Mouse (Mus musculus) hematopoietic stem cell, adult 5-6 weeks (primary cell): Measurements from ENCODE around the gene Crkl. TPM values are rescaled to one million over a fixed set of nuclear protein-coding genes. Genes with fewer than 3 reads are reported as not detected.

Source experiments
- ATAC-seq, 2 experiments: fragments of 125-278 bp in 1 of 2; replicated peaks in 1 of 2; 2 replicates each; pipeline ENCODE4 v1.8.0; 2016 to 2017; ENCODE audit warnings: inconsistent platforms in 2 of 2, mild to moderate bottlenecking in 2 of 2, moderate number of reproducible peaks in 2 of 2, low read depth in 1 of 2, moderate TSS enrichment in 1 of 2; ENCODE audit not compliant: low FRiP score in 2 of 2, poor library complexity in 2 of 2, severe bottlenecking in 2 of 2, insufficient read depth in 1 of 2, low TSS enrichment in 1 of 2
- total RNA-seq: library from RNA; stranded (forward); fragments of 172-1452, 232-1000 nt; gene quantifications from 2 replicates; pipeline ENCODE4 v1.2.3, GENCODE M21; 2017

Crkl gene
- 27.4 and 35.1 TPM in 2 replicates for total RNA-seq

- peak; percentile 91 to 94 for ATAC-seq
Observed at GRCm38 (mm10) chr16:17451541-17452372, at the start of gene Crkl. Gene Crkl (plus strand): TSS chr16:17451987.

- no peak; a peak in 1 of 4 replicates for ATAC-seq
Observed at GRCm38 (mm10) chr16:17402855-17403254, 48.9 kb upstream of the Crkl start.

- peak; percentile 24 to 46; a peak in 3 of 4 replicates for ATAC-seq
Observed at GRCm38 (mm10) chr16:17405271-17405696, 46.5 kb upstream of the Crkl start.

GRCm38 (mm10) chr16:17405736-17406443 lies 45.9 kb upstream of the Crkl start, which contains the start of the genes Snap29 and Pi4ka:
Gene Snap29 (plus strand): TSS chr16:17405986.
Gene Pi4ka (minus strand): TSS chr16:17406314.
- ATAC-seq: peak; percentile 97

GRCm38 (mm10) chr16:17406512-17407231 lies 45.1 kb upstream of the Crkl start:
- no peak for ATAC-seq

- ATAC-seq: no peak
Observed at GRCm38 (mm10) chr16:17409046-17409445, 42.7 kb upstream of the Crkl start.

GRCm38 (mm10) chr16:17410209-17410608 lies 41.6 kb upstream of the Crkl start:
- ATAC-seq: no peak

GRCm38 (mm10) chr16:17423021-17423420 lies 28.8 kb upstream of the Crkl start:
- ATAC-seq: no peak

- 0 out of 4 replicates have a peak, but pooled peaks of 1 of the 2 experiments have one; percentile 37 for ATAC-seq
Observed at GRCm38 (mm10) chr16:17432576-17432975, 19.2 kb upstream of the Crkl start.

- peak; percentile 13 to 18; a peak in 2 of 4 replicates for ATAC-seq
Observed at GRCm38 (mm10) chr16:17452373-17452715, 557 bp downstream of the Crkl start.

- no peak for ATAC-seq
Observed at GRCm38 (mm10) chr16:17456901-17457300, 5.1 kb downstream of the Crkl start.

GRCm38 (mm10) chr16:17460254-17460653 lies 8.5 kb downstream of the Crkl start:
- ATAC-seq: peak; percentile 74 to 78

- ATAC-seq: peak; percentile 17 to 39; a peak in 1 of 4 replicates
Observed at GRCm38 (mm10) chr16:17461596-17461995, 9.8 kb downstream of the Crkl start.

- ATAC-seq: no peak
Observed at GRCm38 (mm10) chr16:17463184-17463583, 11.4 kb downstream of the Crkl start.

GRCm38 (mm10) chr16:17466875-17467663 lies 15.3 kb downstream of the Crkl start:
- no peak for ATAC-seq

GRCm38 (mm10) chr16:17472498-17472897 lies 20.7 kb downstream of the Crkl start:
- no peak for ATAC-seq

- ATAC-seq: 0 out of 4 replicates have a peak, but pooled peaks have one; percentile 36 to 46
Observed at GRCm38 (mm10) chr16:17474091-17474490, 22.3 kb downstream of the Crkl start.
